Mouse (Mus musculus) testis, postnatal 10 days (tissue): ENCODE measurements around the gene Ckmt1.

Experiments used
- DNase-seq: peaks from one replicate; pipeline ENCODE4 v3.0.0; 2021; ENCODE audit warnings: low spot score

The Ckmt1 gene

DNA sequence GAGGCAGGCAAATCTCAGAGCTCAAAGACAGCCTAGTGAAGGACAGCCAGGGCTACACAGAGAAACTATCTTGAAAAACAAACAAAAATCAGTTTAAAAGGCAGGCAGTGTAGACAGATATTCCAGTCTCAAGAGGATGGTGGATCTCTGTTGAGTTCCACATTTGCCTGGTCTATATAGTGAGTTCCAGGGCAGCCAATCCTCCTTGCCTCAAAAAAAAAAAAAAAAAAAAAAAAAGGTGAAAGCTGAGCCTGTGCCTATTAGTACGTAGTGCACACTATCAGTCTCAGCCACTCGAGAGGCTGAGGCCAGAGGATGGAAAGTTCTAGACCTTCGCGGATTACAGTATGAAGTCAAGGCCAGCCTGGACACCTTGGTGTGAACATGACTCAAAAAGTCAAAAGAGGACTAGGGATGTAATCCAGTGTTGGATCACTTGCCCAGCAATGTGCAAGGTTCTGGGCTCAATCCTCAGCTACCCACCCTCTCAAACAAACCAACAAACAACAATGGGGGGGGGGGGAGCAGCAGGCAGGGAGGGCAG is 55.4 kb downstream of the Ckmt1 start:
- no peak for DNase-seq
